Mouse (Mus musculus): ENCODE results near the gene RPS10-NUDT3. TPM values are rescaled to one million over a fixed set of nuclear protein-coding genes. Genes with fewer than 3 reads are reported as not detected.

RPS10-NUDT3 gene
- polyA plus RNA-seq (2011; ENCODE audit: insufficient read depth, insufficient read length, low replicate concordance, missing spikeins), result not detected in 2 replicates

- Histone ChIP-seq H3K4me3 (replicated peaks; ENCODE audit: control insufficient read depth, low read depth, low read length) (peak within 1 kb of the TSS; percentile 92), H3K4me1 (ENCODE audit: control insufficient read depth, insufficient read depth, low read length) (peaks cover 2% of the 10 kb centered on the region), H3K27ac (ENCODE audit: control insufficient read depth, insufficient read depth, low read depth, low read length, poor library complexity) (peak within 1 kb of the TSS; percentile 86)
- TF ChIP-seq CTCF (IDR thresholded peaks at IDR 0.05; ENCODE audit: control insufficient read depth, insufficient read depth, low read length) (no peak), POLR2A (IDR thresholded peaks at IDR 0.05; ENCODE audit: borderline replicate concordance, control insufficient read depth, low read depth, low read length) (peak; percentile 76; the same call in 1 of the 2 replicates)
- under 1% methylated on average over 72 of the region's 72 CpGs for WGBS
Observed at GRCm38 (mm10) chr17:27634871-27635574, at the start of gene RPS10-NUDT3. RPS10-NUDT3 (minus strand) TSS chr17:27635222.

- TF ChIP-seq CTCF (IDR thresholded peaks at IDR 0.05; ENCODE audit: control insufficient read depth, insufficient read depth, low read length) (no peak), POLR2A (IDR thresholded peaks at IDR 0.05; ENCODE audit: borderline replicate concordance, control insufficient read depth, low read depth, low read length) (no peak)
- Histone ChIP-seq H3K4me3 (replicated peaks; ENCODE audit: control insufficient read depth, low read depth, low read length) (no peak overlapping the region), H3K4me1 (ENCODE audit: control insufficient read depth, insufficient read depth, low read length) (no peaks in the 10 kb centered on the region), H3K27ac (ENCODE audit: control insufficient read depth, insufficient read depth, low read depth, low read length, poor library complexity) (no peak overlapping the region)
- WGBS, result 67% methylated on average over 11 of the region's 11 CpGs
Observed at GRCm38 (mm10) chr17:27678924-27679813, 44.1 kb upstream of the RPS10-NUDT3 start.

GRCm38 (mm10) chr17:27677756-27678155, 42.7 kb upstream of the RPS10-NUDT3 start:
- TF ChIP-seq POLR2A (IDR thresholded peaks at IDR 0.05; ENCODE audit: borderline replicate concordance, control insufficient read depth, low read depth, low read length) (no peak), CTCF (IDR thresholded peaks at IDR 0.05; ENCODE audit: control insufficient read depth, insufficient read depth, low read length) (no peak)
- WGBS, result 73% methylated on average over 5 of the region's 5 CpGs
- Histone ChIP-seq H3K27ac (ENCODE audit: control insufficient read depth, insufficient read depth, low read depth, low read length, poor library complexity) (no peak overlapping the region), H3K4me1 (ENCODE audit: control insufficient read depth, insufficient read depth, low read length) (no peaks in the 10 kb centered on the region), H3K4me3 (replicated peaks; ENCODE audit: control insufficient read depth, low read depth, low read length) (no peak overlapping the region)

- no peak overlapping the region for H3K27ac ChIP-seq (ENCODE audit: control insufficient read depth, insufficient read depth, low read depth, low read length, poor library complexity)
- WGBS, result 85% methylated on average over 7 of the region's 7 CpGs
- H3K4me3 ChIP-seq (replicated peaks; ENCODE audit: control insufficient read depth, low read depth, low read length), result no peak overlapping the region
- TF ChIP-seq POLR2A (IDR thresholded peaks at IDR 0.05; ENCODE audit: borderline replicate concordance, control insufficient read depth, low read depth, low read length) (no peak), CTCF (IDR thresholded peaks at IDR 0.05; ENCODE audit: control insufficient read depth, insufficient read depth, low read length) (no peak)
- H3K4me1 ChIP-seq (ENCODE audit: control insufficient read depth, insufficient read depth, low read length), result no peaks in the 10 kb centered on the region
Observed at GRCm38 (mm10) chr17:27676270-27676669, 41.2 kb upstream of the RPS10-NUDT3 start.

GRCm38 (mm10) chr17:27675453-27675852, 40.4 kb upstream of the RPS10-NUDT3 start:
- TF ChIP-seq CTCF (IDR thresholded peaks at IDR 0.05; ENCODE audit: control insufficient read depth, insufficient read depth, low read length), result no peak
- no peak for TF ChIP-seq POLR2A (IDR thresholded peaks at IDR 0.05; ENCODE audit: borderline replicate concordance, control insufficient read depth, low read depth, low read length)
- Histone ChIP-seq H3K27ac (ENCODE audit: control insufficient read depth, insufficient read depth, low read depth, low read length, poor library complexity) (no peak overlapping the region), H3K4me1 (ENCODE audit: control insufficient read depth, insufficient read depth, low read length) (no peaks in the 10 kb centered on the region), H3K4me3 (replicated peaks; ENCODE audit: control insufficient read depth, low read depth, low read length) (no peak overlapping the region)
- WGBS, result 47% methylated on average over 9 of the region's 9 CpGs

- no peaks in the 10 kb centered on the region for H3K4me1 ChIP-seq (ENCODE audit: control insufficient read depth, insufficient read depth, low read length)
- H3K27ac ChIP-seq (ENCODE audit: control insufficient read depth, insufficient read depth, low read depth, low read length, poor library complexity), result no peak overlapping the region
- H3K4me3 ChIP-seq (replicated peaks; ENCODE audit: control insufficient read depth, low read depth, low read length), result no peak overlapping the region
- no peak for TF ChIP-seq POLR2A (IDR thresholded peaks at IDR 0.05; ENCODE audit: borderline replicate concordance, control insufficient read depth, low read depth, low read length)
- no peak for TF ChIP-seq CTCF (IDR thresholded peaks at IDR 0.05; ENCODE audit: control insufficient read depth, insufficient read depth, low read length)
- WGBS, result 80% methylated on average over 7 of the region's 7 CpGs
Observed at GRCm38 (mm10) chr17:27673945-27674344, 38.9 kb upstream of the RPS10-NUDT3 start.

DNA sequence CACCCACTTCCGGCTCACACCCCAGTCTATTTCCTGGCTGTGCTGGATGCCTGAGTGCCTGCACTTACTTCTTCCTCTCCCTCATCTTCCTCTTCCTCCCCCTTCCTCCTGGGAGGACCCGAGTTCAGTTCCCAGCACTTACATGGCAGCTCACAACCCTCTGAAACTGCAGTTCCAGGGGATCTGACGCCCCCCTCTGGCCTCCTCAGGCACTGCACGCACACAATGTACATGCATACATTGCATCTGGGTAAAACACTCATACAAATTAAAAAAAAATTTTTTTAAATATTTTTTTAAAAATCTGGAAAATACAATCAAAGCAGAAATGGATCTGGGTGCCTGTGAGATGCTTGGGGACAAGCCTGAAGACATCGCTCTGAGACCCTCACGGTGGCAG, 36.7 kb upstream of the RPS10-NUDT3 start:
- TF ChIP-seq POLR2A (IDR thresholded peaks at IDR 0.05; ENCODE audit: borderline replicate concordance, control insufficient read depth, low read depth, low read length) (no peak), CTCF (IDR thresholded peaks at IDR 0.05; ENCODE audit: control insufficient read depth, insufficient read depth, low read length) (no peak)
- WGBS, result 77% methylated on average over 6 of the region's 6 CpGs
- Histone ChIP-seq H3K4me1 (ENCODE audit: control insufficient read depth, insufficient read depth, low read length) (no peaks in the 10 kb centered on the region), H3K4me3 (replicated peaks; ENCODE audit: control insufficient read depth, low read depth, low read length) (no peak overlapping the region), H3K27ac (ENCODE audit: control insufficient read depth, insufficient read depth, low read depth, low read length, poor library complexity) (no peak overlapping the region)

DNA sequence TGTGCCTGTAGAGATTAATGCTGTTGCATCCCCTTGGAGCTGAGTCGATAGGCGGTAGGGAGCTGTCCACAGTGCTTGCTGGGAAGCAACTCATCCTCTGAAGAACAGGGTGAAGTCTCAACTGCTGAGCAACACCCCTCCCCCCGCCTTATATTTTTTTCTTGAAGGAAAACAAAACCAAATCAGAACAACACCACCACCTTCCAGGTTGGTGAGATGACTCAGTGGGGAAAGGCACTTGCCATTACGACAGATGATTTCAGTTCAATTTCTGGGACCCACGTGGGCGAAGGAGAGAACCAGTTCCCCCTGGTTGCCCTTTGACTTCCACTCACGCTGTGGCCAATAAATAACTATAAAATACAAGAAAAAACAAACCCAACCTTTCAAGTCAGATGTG, 23.7 kb upstream of the RPS10-NUDT3 start:
- TF ChIP-seq CTCF (IDR thresholded peaks at IDR 0.05; ENCODE audit: control insufficient read depth, insufficient read depth, low read length) (no peak), POLR2A (IDR thresholded peaks at IDR 0.05; ENCODE audit: borderline replicate concordance, control insufficient read depth, low read depth, low read length) (no peak)
- H3K4me3 ChIP-seq (replicated peaks; ENCODE audit: control insufficient read depth, low read depth, low read length), result no peak overlapping the region
- H3K4me1 ChIP-seq (ENCODE audit: control insufficient read depth, insufficient read depth, low read length), result no peaks in the 10 kb centered on the region
- 75% methylated on average over 7 of the region's 7 CpGs for WGBS
- no peak overlapping the region for H3K27ac ChIP-seq (ENCODE audit: control insufficient read depth, insufficient read depth, low read depth, low read length, poor library complexity)
